In genomic region chr9:122313128-122313527, GRCm38 (mm10) we compare ENCODE assay signal across 7 mouse cellular contexts. TPM values are rescaled to one million over a fixed set of nuclear protein-coding genes. Genes with fewer than 3 reads are reported as not detected.
DNase-seq lines count a peak whose midpoint lies in the region; ATAC-seq and TF ChIP-seq lines count a peak whose summit lies in the region.
"Not testable (repeated sequence)": the region's sequence is repeated elsewhere in the genome, so short reads cannot be mapped to it uniquely, and the experiment has no call there.

No protein-coding gene starts in this region.

- not testable (repeated sequence) for H3K36me3 ChIP-seq in liver, embryonic 12.5 days; liver, embryonic 14.5 days (replicated peaks; ENCODE audit: control insufficient read depth, insufficient read depth, low read depth); liver, embryonic 16.5 days (ENCODE audit: control insufficient read depth, insufficient read depth); stomach, postnatal 0 days (ENCODE audit: control insufficient read depth, insufficient read depth, low read length)

- not testable (repeated sequence) for H3K4me3 ChIP-seq in liver, embryonic 12.5 days; liver, embryonic 14.5 days (ENCODE audit: insufficient read depth in 1 of 2, low read depth in 2 of 2, low read length in 2 of 2); liver, embryonic 16.5 days (ENCODE audit: low read depth, low read length); stomach, postnatal 0 days (ENCODE audit: low read depth, low read length)

- TF ChIP-seq EP300 in liver, embryonic 14.5 days (IDR thresholded peaks at IDR 0.05; ENCODE audit: low read depth); stomach, postnatal 0 days (optimal IDR thresholded peaks at IDR 0.05): not testable (repeated sequence)

- H3K4me1 ChIP-seq in liver, embryonic 12.5 days: peaks cover 43% of the 10 kb centered on the region
- H3K4me1 ChIP-seq in liver, embryonic 14.5 days (replicated peaks; ENCODE audit: control insufficient read depth in 2 of 2, insufficient read depth in 2 of 2, low read length in 1 of 2): peaks cover 0 to 19% of the 10 kb centered on the region in 2 experiments; a peak in 3 of 4 replicates
- peaks cover 11% of the 10 kb centered on the region for H3K4me1 ChIP-seq in liver, embryonic 16.5 days (ENCODE audit: control insufficient read depth, low read depth, low read length)
- H3K4me1 ChIP-seq in stomach, postnatal 0 days (replicated peaks; ENCODE audit: control insufficient read depth, insufficient read depth): not testable (repeated sequence)

- not testable (repeated sequence) for TF ChIP-seq CTCF in liver, embryonic 14.5 days (IDR thresholded peaks at IDR 0.05; ENCODE audit: low read depth); stomach, postnatal 0 days (IDR thresholded peaks at IDR 0.05; ENCODE audit: low read depth)

- not testable (repeated sequence) for H3K9me3 ChIP-seq in liver, embryonic 12.5 days (replicated peaks); liver, embryonic 14.5 days (ENCODE audit: control insufficient read depth, low read length); liver, embryonic 16.5 days (replicated peaks; ENCODE audit: control insufficient read depth, low read length); stomach, postnatal 0 days (ENCODE audit: control insufficient read depth, low read length)

- H3K4me2 ChIP-seq in liver, embryonic 12.5 days; liver, embryonic 14.5 days (ENCODE audit: low read depth); liver, embryonic 16.5 days (ENCODE audit: low read depth, low read length); stomach, postnatal 0 days (replicated peaks; ENCODE audit: low read depth): not testable (repeated sequence)

- not testable (repeated sequence) for H3K27ac ChIP-seq in liver, embryonic 12.5 days; liver, embryonic 14.5 days; liver, embryonic 16.5 days (ENCODE audit: low read length); stomach, postnatal 0 days (replicated peaks)

- DNase-seq in ES-CJ7 (ENCODE audit: low read depth, low spot score) (peak; percentile 18), ZHBTc4 (ENCODE audit: low read depth, low spot score) (peak; percentile 36)
- DNase-seq in heart, adult 11 months: peak; percentile 66
- not testable (repeated sequence) for DNase-seq in liver, embryonic 14.5 days (ENCODE audit: low read depth in 3 of 3, low spot score in 3 of 3); stomach, postnatal 0 days (ENCODE audit: low spot score)

- ATAC-seq in liver, embryonic 12.5 days: peak; percentile 68
- ATAC-seq in liver, embryonic 14.5 days (ENCODE audit: insufficient read depth): peak; percentile 54
- peak; percentile 33 for ATAC-seq in liver, embryonic 16.5 days (ENCODE audit: low read depth)
- ATAC-seq in stomach, postnatal 0 days (ENCODE audit: low FRiP score, low TSS enrichment): 0 out of 2 replicates have a peak, but pooled peaks have one; percentile 25

- H3K9ac ChIP-seq in liver, embryonic 12.5 days; liver, embryonic 14.5 days (replicated peaks); liver, embryonic 16.5 days (ENCODE audit: low read depth, low read length); stomach, postnatal 0 days (ENCODE audit: low read length): not testable (repeated sequence)

- H3K27me3 ChIP-seq in liver, embryonic 12.5 days (replicated peaks); liver, embryonic 14.5 days (ENCODE audit: control insufficient read depth, insufficient read depth, low read length); liver, embryonic 16.5 days (ENCODE audit: control insufficient read depth, insufficient read depth, low read depth, low read length); stomach, postnatal 0 days (ENCODE audit: control insufficient read depth, insufficient read depth, low read length): not testable (repeated sequence)

- 44% methylated on average over 1 of the region's 1 CpGs for WGBS in liver, embryonic 12.5 days (ENCODE audit: insufficient replicate concordance)
- WGBS in liver, embryonic 14.5 days (ENCODE audit: insufficient replicate concordance): 33% methylated on average over 1 of the region's 1 CpGs
- WGBS in liver, embryonic 16.5 days (ENCODE audit: insufficient replicate concordance): 45% methylated on average over 1 of the region's 1 CpGs
- WGBS in stomach, postnatal 0 days: 50% methylated on average over 1 of the region's 1 CpGs

RNA-seq across cellular contexts. Expression of gene Ano10, which starts 18.9 kb away (rescaled TPM):
- 10.9 and 11.2 TPM in 2 replicates for polyA plus RNA-seq in liver, embryonic 12.5 days (2016; fragmentation: Nextera tagmentation; extraction: Ambion mirVana)
- 6.4 and 6.9 TPM in 2 replicates for polyA plus RNA-seq in liver, embryonic 14.5 days (2012; rRNA removed)
- 11.2 and 11.4 TPM in 2 replicates for polyA plus RNA-seq in liver, embryonic 14.5 days (2014; fragmentation: Nextera tagmentation; extraction: Ambion mirVana)
- polyA plus RNA-seq in liver, embryonic 16.5 days (2015; fragmentation: Nextera tagmentation; extraction: Ambion mirVana): 12.6 and 16.3 TPM in 2 replicates
- 30.8 and 33.0 TPM in 2 replicates for polyA plus RNA-seq in stomach, postnatal 0 days (2015; fragmentation: Nextera tagmentation; extraction: Ambion mirVana)

RNA-seq across cellular contexts. Expression of gene Abhd5, which starts 38.3 kb away (rescaled TPM):
- 21.1 and 21.2 TPM in 2 replicates for polyA plus RNA-seq in liver, embryonic 12.5 days (2016; fragmentation: Nextera tagmentation; extraction: Ambion mirVana)
- 15.6 and 16.7 TPM in 2 replicates for polyA plus RNA-seq in liver, embryonic 14.5 days (2012; rRNA removed)
- 26.0 and 26.1 TPM in 2 replicates for polyA plus RNA-seq in liver, embryonic 14.5 days (2014; fragmentation: Nextera tagmentation; extraction: Ambion mirVana)
- polyA plus RNA-seq in liver, embryonic 16.5 days (2015; fragmentation: Nextera tagmentation; extraction: Ambion mirVana): 22.7 and 23.9 TPM in 2 replicates
- 39.4 and 45.1 TPM in 2 replicates for polyA plus RNA-seq in stomach, postnatal 0 days (2015; fragmentation: Nextera tagmentation; extraction: Ambion mirVana)
